Mouse (Mus musculus) embryonic facial prominence, embryonic 15.5 days (tissue): ENCODE measurements around the gene Fbxo27. TPM values are rescaled to one million over a fixed set of nuclear protein-coding genes. Genes with fewer than 3 reads are reported as not detected.

Experiments used
- ATAC-seq: fragments of 200-750 bp; cut with Nextera tagmentation; 2 replicates; pipeline ENCODE4 v1.8.0; 2017; ENCODE audit warnings: low read depth, moderate TSS enrichment; ENCODE audit not compliant: insufficient number of reproducible peaks, low FRiP score, low TSS enrichment
- H3K27ac ChIP-seq: fragments of 300-500 bp; sonication (generic); replicated peaks from 2 replicates; pipeline ENCODE4 v1.5.1; 2015; ENCODE audit warnings: mild to moderate bottlenecking, inconsistent platforms
- H3K27me3 ChIP-seq: fragments of 300-500 bp; sonication (generic); 2 replicates; pipeline ENCODE4 v1.6.1; 2015; ENCODE audit warnings: inconsistent platforms
- H3K36me3 ChIP-seq: fragments of 300-500 bp; sonication (generic); 2 replicates; pipeline ENCODE4 v1.6.1; 2015; ENCODE audit warnings: mild to moderate bottlenecking, inconsistent platforms
- H3K4me1 ChIP-seq: fragments of 300-500 bp; sonication (generic); 2 replicates; pipeline ENCODE4 v1.6.1; 2015; ENCODE audit warnings: inconsistent platforms
- H3K4me2 ChIP-seq: fragments of 300-500 bp; sonication (generic); replicated peaks from 2 replicates; pipeline ENCODE4 v1.6.1; 2015; ENCODE audit warnings: mild to moderate bottlenecking, inconsistent platforms
- H3K4me3 ChIP-seq: fragments of 300-500 bp; sonication (generic); replicated peaks from 2 replicates; pipeline ENCODE4 v1.5.1; 2015; ENCODE audit warnings: mild to moderate bottlenecking, inconsistent platforms
- H3K9ac ChIP-seq: fragments of 300-500 bp; sonication (generic); 2 replicates; pipeline ENCODE4 v1.6.1; 2015; ENCODE audit warnings: inconsistent platforms
- H3K9me3 ChIP-seq: fragments of 300-500 bp; sonication (generic); replicated peaks from 2 replicates; pipeline ENCODE4 v1.6.1; 2016; ENCODE audit warnings: inconsistent platforms
- WGBS: fragments of 180-500 bp; shearing (Covaris S2); methylation state at CpG from one replicate; pipeline ENCODE4 v1.1.7; 2015; 5-methylcytosine and 5-hydroxymethylcytosine counted together
- polyA plus RNA-seq: library from polyadenylated mRNA; unstranded; fragments of >200 nt; fragmentation: Nextera tagmentation; extraction: Ambion mirVana; gene quantifications from 2 replicates; pipeline ENCODE4 v1.2.1, GENCODE M21; 2015

Gene Fbxo27
- polyA plus RNA-seq, 1 experiment from 2014 or later, result 9.1 TPM

- Histone ChIP-seq H3K4me1 (0 out of 2 replicates have a peak, but pooled peaks cover under 1% of the 10 kb centered on the region), H3K36me3 (no peaks in the 10 kb centered on the region), H3K27ac (no peak overlapping the region), H3K9ac (no peak overlapping the region), H3K4me2 (no peak overlapping the region), H3K27me3 (no peaks in the 10 kb centered on the region), H3K4me3 (no peak overlapping the region), H3K9me3 (no peaks in the 10 kb centered on the region)
- ATAC-seq, result no peak
Observed at GRCm38 (mm10) chr7:28709454-28709853, 16.8 kb downstream of the Fbxo27 start.

GRCm38 (mm10) chr7:28710962-28711361 is 18.3 kb downstream of the Fbxo27 start:
- no peaks in the 10 kb centered on the region for H3K27me3 ChIP-seq
- H3K27ac ChIP-seq, result no peak overlapping the region
- no peak overlapping the region for H3K9ac ChIP-seq
- no peak for ATAC-seq
- 65% methylated on average over 3 of the region's 3 CpGs for WGBS
- H3K36me3 ChIP-seq, result no peaks in the 10 kb centered on the region
- H3K9me3 ChIP-seq, result no peaks in the 10 kb centered on the region
- no peak overlapping the region for H3K4me2 ChIP-seq
- peaks cover 8% of the 10 kb centered on the region; the same call in 1 of the 2 replicates for H3K4me1 ChIP-seq
- H3K4me3 ChIP-seq, result no peak overlapping the region

- peaks cover 19% of the 10 kb centered on the region for H3K4me1 ChIP-seq
- H3K4me2 ChIP-seq, result no peak overlapping the region
- no peak overlapping the region for H3K9ac ChIP-seq
- H3K27me3 ChIP-seq, result no peaks in the 10 kb centered on the region
- no peak overlapping the region for H3K4me3 ChIP-seq
- H3K36me3 ChIP-seq, result no peaks in the 10 kb centered on the region
- ATAC-seq, result no peak
- no peaks in the 10 kb centered on the region for H3K9me3 ChIP-seq
- WGBS, result 76% methylated on average over 5 of the region's 5 CpGs
- no peak overlapping the region; the same call in 1 of the 2 replicates for H3K27ac ChIP-seq
Observed at GRCm38 (mm10) chr7:28714667-28715066, 22.0 kb downstream of the Fbxo27 start.

GRCm38 (mm10) chr7:28715598-28715997 is 22.9 kb downstream of the Fbxo27 start:
- H3K4me3 ChIP-seq, result no peak overlapping the region
- H3K36me3 ChIP-seq, result no peaks in the 10 kb centered on the region
- H3K9ac ChIP-seq, result no peak overlapping the region
- no peak for ATAC-seq
- no peak overlapping the region for H3K4me2 ChIP-seq
- no peak overlapping the region for H3K27ac ChIP-seq
- peaks cover 19% of the 10 kb centered on the region for H3K4me1 ChIP-seq
- H3K27me3 ChIP-seq, result no peaks in the 10 kb centered on the region
- no peaks in the 10 kb centered on the region for H3K9me3 ChIP-seq
- WGBS, result 91% methylated on average over 2 of the region's 2 CpGs

GRCm38 (mm10) chr7:28716590-28717281 is 24.1 kb downstream of the Fbxo27 start, which contains the start of gene Fbxo17:
Fbxo17 (plus strand) TSS chr7:28716804.
- Histone ChIP-seq H3K9me3 (no peaks in the 10 kb centered on the region), H3K4me3 (peak within 1 kb of the TSS; percentile 55), H3K27me3 (no peaks in the 10 kb centered on the region), H3K9ac (peak within 1 kb of the TSS; percentile 51), H3K4me1 (peaks cover 19% of the 10 kb centered on the region), H3K36me3 (no peaks in the 10 kb centered on the region), H3K27ac (peak within 1 kb of the TSS; percentile 87), H3K4me2 (peak within 1 kb of the TSS; percentile 72)
- ATAC-seq, result peak; percentile 79
- 2% methylated on average over 36 of the region's 36 CpGs for WGBS

- Histone ChIP-seq H3K36me3 (no peaks in the 10 kb centered on the region), H3K4me2 (peak overlapping the region; percentile 72), H3K4me1 (peaks cover 19% of the 10 kb centered on the region), H3K27ac (peak overlapping the region; percentile 87), H3K9me3 (no peaks in the 10 kb centered on the region), H3K9ac (no peak overlapping the region; the same call in 1 of the 2 replicates), H3K4me3 (peak overlapping the region; percentile 55), H3K27me3 (no peaks in the 10 kb centered on the region)
- WGBS, result 56% methylated on average over 10 of the region's 10 CpGs
- ATAC-seq, result no peak
Observed at GRCm38 (mm10) chr7:28717726-28718125, 25.1 kb downstream of the Fbxo27 start.

- no peak overlapping the region for H3K4me3 ChIP-seq
- no peak overlapping the region for H3K9ac ChIP-seq
- H3K4me1 ChIP-seq, result peaks cover 19% of the 10 kb centered on the region
- H3K4me2 ChIP-seq, result no peak overlapping the region
- no peaks in the 10 kb centered on the region for H3K27me3 ChIP-seq
- ATAC-seq, result no peak
- no peaks in the 10 kb centered on the region for H3K9me3 ChIP-seq
- H3K27ac ChIP-seq, result no peak overlapping the region
- H3K36me3 ChIP-seq, result no peaks in the 10 kb centered on the region
- 41% methylated on average over 4 of the region's 4 CpGs for WGBS
Observed at GRCm38 (mm10) chr7:28719159-28719558, 26.5 kb downstream of the Fbxo27 start.

GRCm38 (mm10) chr7:28719650-28720049 is 27.0 kb downstream of the Fbxo27 start:
- ATAC-seq, result no peak
- 85% methylated on average over 2 of the region's 2 CpGs for WGBS
- no peak overlapping the region for H3K27ac ChIP-seq

GRCm38 (mm10) chr7:28720753-28721537 is 28.3 kb downstream of the Fbxo27 start:
- Histone ChIP-seq H3K9me3 (no peaks in the 10 kb centered on the region), H3K27me3 (no peaks in the 10 kb centered on the region), H3K27ac (peak overlapping the region; percentile 13; the same call in 1 of the 2 replicates), H3K4me1 (peaks cover 12% of the 10 kb centered on the region), H3K4me2 (no peak overlapping the region), H3K9ac (no peak overlapping the region), H3K36me3 (peaks cover 7% of the 10 kb centered on the region), H3K4me3 (no peak overlapping the region)
- WGBS, result 44% methylated on average over 3 of the region's 3 CpGs
- peak; percentile 77 for ATAC-seq

More at GRCm38 (mm10) chr7:28719650-28720049, 27.0 kb downstream of the Fbxo27 start:
- H3K9ac ChIP-seq, result no peak overlapping the region
- H3K27me3 ChIP-seq, result no peaks in the 10 kb centered on the region
- H3K4me3 ChIP-seq, result no peak overlapping the region
- no peak overlapping the region for H3K4me2 ChIP-seq
- peaks cover 2% of the 10 kb centered on the region; the same call in 1 of the 2 replicates for H3K36me3 ChIP-seq
- no peaks in the 10 kb centered on the region for H3K9me3 ChIP-seq
- peaks cover 16% of the 10 kb centered on the region for H3K4me1 ChIP-seq

GRCm38 (mm10) chr7:28722079-28722478 is 29.4 kb downstream of the Fbxo27 start:
- no peak for ATAC-seq
- no peak overlapping the region for H3K9ac ChIP-seq
- WGBS, result 95% methylated on average over 7 of the region's 7 CpGs

GRCm38 (mm10) chr7:28724613-28725012 is 32.0 kb downstream of the Fbxo27 start:
- Histone ChIP-seq H3K4me2 (no peak overlapping the region), H3K36me3 (peaks cover 7% of the 10 kb centered on the region), H3K9me3 (no peaks in the 10 kb centered on the region), H3K27ac (no peak overlapping the region), H3K4me3 (no peak overlapping the region), H3K9ac (no peak overlapping the region), H3K27me3 (no peaks in the 10 kb centered on the region), H3K4me1 (no peaks in the 10 kb centered on the region)
- WGBS, result 96% methylated on average over 2 of the region's 2 CpGs
- no peak for ATAC-seq

More at GRCm38 (mm10) chr7:28722079-28722478, 29.4 kb downstream of the Fbxo27 start:
- H3K4me1 ChIP-seq, result peaks cover 8% of the 10 kb centered on the region
- H3K4me3 ChIP-seq, result no peak overlapping the region
- H3K27ac ChIP-seq, result no peak overlapping the region
- no peak overlapping the region for H3K4me2 ChIP-seq
- H3K36me3 ChIP-seq, result peaks cover 7% of the 10 kb centered on the region
- no peaks in the 10 kb centered on the region for H3K27me3 ChIP-seq
- no peaks in the 10 kb centered on the region for H3K9me3 ChIP-seq
